In genomic region chr14:20340149-20340548, GRCm38 (mm10) we compare ENCODE assay signal across 8 mouse cellular contexts. TPM values are rescaled to one million over a fixed set of nuclear protein-coding genes. Genes with fewer than 3 reads are reported as not detected.
DNase-seq lines count a peak whose midpoint lies in the region; ATAC-seq lines count a peak whose summit lies in the region.

No protein-coding gene starts in this region.

- intact Hi-C loops in left cerebral cortex, postnatal 10 days (cut with DNase I), result no loop called here

- no peak overlapping the region for H3K27ac ChIP-seq in midbrain, embryonic 14.5 days (replicated peaks; ENCODE audit: low read depth, low read length)
- no peak overlapping the region for H3K27ac ChIP-seq in midbrain, embryonic 16.5 days (ENCODE audit: low read length)

- ATAC-seq in midbrain, embryonic 14.5 days (ENCODE audit: low FRiP score, low TSS enrichment), result no peak
- no peak for ATAC-seq in midbrain, embryonic 16.5 days
- ATAC-seq in monocyte, adult 5-6 weeks (replicated peaks; ENCODE audit: insufficient number of reproducible peaks, low FRiP score, low TSS enrichment, poor library complexity, severe bottlenecking), result 0 out of 2 replicates have a peak, but pooled peaks have one; percentile 50

- peaks cover 50% of the 10 kb centered on the region for H3K36me3 ChIP-seq in midbrain, embryonic 14.5 days (ENCODE audit: control insufficient read depth, insufficient read depth, low read length)
- H3K36me3 ChIP-seq in midbrain, embryonic 16.5 days (ENCODE audit: control insufficient read depth, insufficient read depth, low read length), result peaks cover 11% of the 10 kb centered on the region

- H3K9me3 ChIP-seq in midbrain, embryonic 14.5 days (ENCODE audit: control insufficient read depth, low read length), result no peaks in the 10 kb centered on the region
- H3K9me3 ChIP-seq in midbrain, embryonic 16.5 days (replicated peaks; ENCODE audit: control insufficient read depth, low read length, poor library complexity, severe bottlenecking), result no peaks in the 10 kb centered on the region

- H3K4me2 ChIP-seq in midbrain, embryonic 14.5 days (ENCODE audit: low read length), result no peak overlapping the region
- H3K4me2 ChIP-seq in midbrain, embryonic 16.5 days (ENCODE audit: low read length), result no peak overlapping the region

- H3K4me1 ChIP-seq in midbrain, embryonic 14.5 days (ENCODE audit: control insufficient read depth, insufficient read depth, low read length), result no peaks in the 10 kb centered on the region
- H3K4me1 ChIP-seq in midbrain, embryonic 16.5 days (ENCODE audit: control insufficient read depth, insufficient read depth, low read length), result no peaks in the 10 kb centered on the region

- no peak overlapping the region for H3K4me3 ChIP-seq in midbrain, embryonic 14.5 days (replicated peaks; ENCODE audit: low read depth, low read length)
- H3K4me3 ChIP-seq in midbrain, embryonic 16.5 days (ENCODE audit: low read depth, low read length), result no peak overlapping the region

- peak; percentile 27 to 31 for DNase-seq in cerebellum, postnatal 10 days
- DNase-seq in cerebellum, adult 9-11 months, result no peak
- peak; percentile 37 for DNase-seq in midbrain, embryonic 14.5 days
- peak; percentile 83 for DNase-seq in induced T-regulatory cell, adult 2 months (ENCODE audit: low read depth)
- no peak for DNase-seq in MN1 (ENCODE audit: low spot score)
- no peak for DNase-seq in left cerebral cortex, postnatal 10 days (ENCODE audit: extremely low spot score in 1 of 2, low spot score in 2 of 2)

- 87% methylated on average over 8 of the region's 8 CpGs for WGBS in midbrain, embryonic 14.5 days
- 85% methylated on average over 8 of the region's 8 CpGs for WGBS in midbrain, embryonic 16.5 days

- H3K27me3 ChIP-seq in midbrain, embryonic 14.5 days (ENCODE audit: control insufficient read depth, insufficient read depth, low read length), result no peaks in the 10 kb centered on the region
- no peaks in the 10 kb centered on the region for H3K27me3 ChIP-seq in midbrain, embryonic 16.5 days (ENCODE audit: control insufficient read depth, insufficient read depth, low read depth, low read length)

- H3K9ac ChIP-seq in midbrain, embryonic 14.5 days (replicated peaks; ENCODE audit: low read length), result no peak overlapping the region
- H3K9ac ChIP-seq in midbrain, embryonic 16.5 days (ENCODE audit: low read depth, low read length), result no peak overlapping the region

RNA-seq across cellular contexts. Expression of gene Ecd, which starts 7.8 kb away (rescaled TPM):
- polyA plus RNA-seq in midbrain, embryonic 14.5 days (2014; fragmentation: Nextera tagmentation; extraction: Ambion mirVana), result 43.7 and 55.1 TPM in 2 replicates
- 47.9 and 49.1 TPM in 2 replicates for polyA plus RNA-seq in midbrain, embryonic 16.5 days (2015; fragmentation: Nextera tagmentation; extraction: Ambion mirVana)
- total RNA-seq in monocyte, adult 5-6 weeks (2017), result 30.8 to 39.0 TPM (median 37.4 TPM) in 3 replicates
- 10 to 100 TPM; 29.6 to 33.0 TPM for total RNA-seq in left cerebral cortex, postnatal 10 days (2021)

RNA-seq across cellular contexts. Expression of gene Fam149b, which starts 7.8 kb away (rescaled TPM):
- polyA plus RNA-seq in midbrain, embryonic 14.5 days (2014; fragmentation: Nextera tagmentation; extraction: Ambion mirVana), result 37.1 and 46.6 TPM in 2 replicates
- polyA plus RNA-seq in midbrain, embryonic 16.5 days (2015; fragmentation: Nextera tagmentation; extraction: Ambion mirVana), result 40.6 and 45.5 TPM in 2 replicates
- total RNA-seq in monocyte, adult 5-6 weeks (2017), result 14.5 to 42.0 TPM (median 34.5 TPM) in 3 replicates
- 10 to 100 TPM; 41.8 to 48.7 TPM for total RNA-seq in left cerebral cortex, postnatal 10 days (2021)

RNA-seq across cellular contexts. Expression of gene Nudt13, which starts 45.7 kb away (rescaled TPM):
- polyA plus RNA-seq in midbrain, embryonic 14.5 days (2014; fragmentation: Nextera tagmentation; extraction: Ambion mirVana), result 10.2 and 10.7 TPM in 2 replicates
- polyA plus RNA-seq in midbrain, embryonic 16.5 days (2015; fragmentation: Nextera tagmentation; extraction: Ambion mirVana), result 13.9 and 16.3 TPM in 2 replicates
- 14.6 to 42.4 TPM (median 23.3 TPM) in 3 replicates for total RNA-seq in monocyte, adult 5-6 weeks (2017)
- total RNA-seq in left cerebral cortex, postnatal 10 days (2021), result 10 to 100 TPM; 19.6 to 21.1 TPM

RNA-seq across cellular contexts. Expression of gene Dnajc9, which starts 48.6 kb away (rescaled TPM):
- 89.1 and 119 TPM in 2 replicates for polyA plus RNA-seq in midbrain, embryonic 14.5 days (2014; fragmentation: Nextera tagmentation; extraction: Ambion mirVana)
- 123 and 124 TPM in 2 replicates for polyA plus RNA-seq in midbrain, embryonic 16.5 days (2015; fragmentation: Nextera tagmentation; extraction: Ambion mirVana)
- total RNA-seq in monocyte, adult 5-6 weeks (2017), result 58.2 to 124 TPM (median 61.8 TPM) in 3 replicates
- 10 to 100 TPM; 23.3 to 25.8 TPM for total RNA-seq in left cerebral cortex, postnatal 10 days (2021)

RNA-seq across cellular contexts. Expression of gene Mrps16, which starts 53.3 kb away (rescaled TPM):
- polyA plus RNA-seq in midbrain, embryonic 14.5 days (2014; fragmentation: Nextera tagmentation; extraction: Ambion mirVana), result 62.8 and 68.3 TPM in 2 replicates
- 58.7 and 61.5 TPM in 2 replicates for polyA plus RNA-seq in midbrain, embryonic 16.5 days (2015; fragmentation: Nextera tagmentation; extraction: Ambion mirVana)
- total RNA-seq in monocyte, adult 5-6 weeks (2017), result 24.2 to 43.4 TPM (median 27.0 TPM) in 3 replicates
- 10 to 100 TPM; 39.2 to 39.4 TPM for total RNA-seq in left cerebral cortex, postnatal 10 days (2021)

Comparison
In these comparisons a context has a peak if more than half of its experiments do, and no peak if none do; other contexts are left out.
1. DNase-seq: peak in cerebellum, postnatal 10 days (2 of 2), midbrain, embryonic 14.5 days (single experiment) and induced T-regulatory cell, adult 2 months (single experiment); none in cerebellum, adult 9-11 months (single experiment), MN1 (single experiment) and left cerebral cortex, postnatal 10 days (0 of 2).